Mouse (Mus musculus): Measurements from ENCODE around the gene Tbc1d14.

- TF ChIP-seq TAL1 (IDR thresholded peaks at IDR 0.05; ENCODE audit: low read length) (no peak), GATA1 (IDR thresholded peaks at IDR 0.05; ENCODE audit: low read length) (no peak)
Measured at GRCm38 (mm10) chr5:36494709-36495108, 98.4 kb downstream of the Tbc1d14 start.

All from erythroblast, embryonic 14.5 days (primary cell).